Mouse (Mus musculus): Measurements from ENCODE around the gene Ubash3a.
"Not testable (repeated sequence)": the region's sequence is repeated elsewhere in the genome, so short reads cannot be mapped to it uniquely, and the experiment has no call there.

Ubash3a gene

DNA sequence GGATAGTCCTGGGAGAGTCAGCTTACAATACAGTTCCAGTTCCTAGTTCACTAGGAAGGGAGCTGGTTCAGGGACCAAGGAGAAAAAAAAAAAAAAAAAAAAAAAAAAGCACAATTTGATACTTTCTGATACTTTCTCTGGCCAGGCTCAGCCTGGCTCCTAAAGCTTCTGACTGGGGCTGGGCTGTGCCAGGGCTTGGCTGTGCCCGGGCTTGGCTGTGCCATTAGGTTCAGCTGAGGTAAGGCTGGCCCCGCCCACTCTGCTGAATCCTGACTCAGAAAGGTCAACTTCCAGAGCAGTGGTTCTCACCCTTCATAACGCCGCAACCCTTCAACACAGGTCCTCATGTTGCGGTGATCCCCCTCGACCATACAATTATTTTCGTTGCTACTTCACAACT is 52.8 kb downstream of the Ubash3a start:
- no peak for DNase-seq (ENCODE audit: low read depth, low spot score)

- no peak for DNase-seq (ENCODE audit: low read depth, low spot score)
Observed at GRCm38 (mm10) chr17:31261352-31261751, 53.7 kb downstream of the Ubash3a start.

- no peak for DNase-seq (ENCODE audit: low read depth, low spot score)
Observed at GRCm38 (mm10) chr17:31262715-31263114, 55.0 kb downstream of the Ubash3a start.

- DNase-seq (ENCODE audit: low read depth, low spot score): no peak
Observed at GRCm38 (mm10) chr17:31263770-31264169, 56.1 kb downstream of the Ubash3a start.

- no peak for DNase-seq (ENCODE audit: low read depth, low spot score)
Observed at GRCm38 (mm10) chr17:31264372-31264771, 56.7 kb downstream of the Ubash3a start.

DNA sequence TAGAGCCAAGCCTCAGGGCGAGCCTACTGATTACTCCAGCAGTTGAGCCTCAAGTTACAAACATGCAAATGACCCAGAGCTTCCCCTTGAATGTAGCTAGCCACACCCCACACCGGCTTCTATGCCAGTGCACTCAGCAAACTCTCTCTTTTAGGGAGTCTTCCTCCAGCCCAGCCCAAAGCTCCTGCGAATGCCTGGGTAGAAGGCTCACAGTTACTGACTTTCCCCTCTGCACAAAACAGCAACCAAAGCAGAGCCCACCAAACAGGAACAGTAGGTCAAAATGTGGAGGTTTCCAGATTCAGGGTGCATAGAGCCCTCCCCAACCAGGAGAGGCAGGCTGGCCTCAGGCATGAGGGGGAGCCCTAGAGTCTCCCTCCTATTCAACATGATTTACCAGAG is 57.5 kb downstream of the Ubash3a start:
- no peak for DNase-seq (ENCODE audit: low read depth, low spot score)

DNA sequence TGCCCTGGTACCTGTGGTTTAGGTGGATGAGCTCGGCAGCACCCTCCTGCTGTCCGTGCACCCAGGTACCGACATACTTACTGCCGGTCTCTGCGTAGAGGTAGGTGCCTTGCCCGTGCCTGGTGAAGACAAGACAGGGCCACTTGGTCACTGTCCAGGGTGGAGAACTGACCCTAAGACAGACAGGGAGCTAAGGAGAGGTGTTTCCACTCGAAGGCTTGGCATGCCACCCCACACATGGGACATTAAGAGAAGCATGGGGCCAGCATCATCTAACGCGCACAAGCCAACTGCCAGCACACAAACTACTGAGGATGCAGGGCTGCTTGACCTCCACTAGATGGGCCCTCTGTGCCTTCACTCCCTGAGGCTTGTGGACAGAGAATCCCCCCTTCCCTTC is 58.2 kb downstream of the Ubash3a start:
- DNase-seq (ENCODE audit: low read depth, low spot score): no peak

DNA sequence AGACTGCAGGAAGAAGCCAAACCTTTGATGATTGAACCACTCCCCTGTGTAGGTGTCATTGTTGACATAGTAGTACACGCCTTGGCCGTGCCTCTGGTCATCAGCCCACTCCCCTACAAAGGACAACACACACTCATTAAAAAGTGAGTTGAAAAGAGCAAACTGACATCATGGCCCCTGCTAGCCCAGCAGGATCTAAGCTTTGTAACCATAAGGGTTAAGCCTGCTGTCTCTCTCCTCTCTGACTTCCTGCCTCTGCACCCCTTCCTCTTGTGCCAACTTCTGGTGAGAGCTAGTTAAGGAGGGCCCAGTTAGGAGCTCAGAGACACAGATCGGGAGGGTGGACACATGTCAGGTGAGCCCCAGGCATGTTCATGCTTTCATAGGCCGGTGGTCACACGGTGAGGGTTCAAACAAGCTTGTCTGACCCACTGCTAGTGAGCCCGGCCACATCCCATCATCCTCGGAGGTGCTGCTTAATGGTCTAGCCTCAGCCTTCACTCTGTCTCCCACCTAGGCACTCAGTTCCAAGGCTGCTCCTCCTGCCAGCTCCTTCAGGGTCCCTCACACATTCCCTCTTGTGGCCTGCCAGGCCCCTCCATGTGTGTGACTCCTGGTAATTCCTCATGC is 58.8 kb downstream of the Ubash3a start:
- DNase-seq (ENCODE audit: low read depth, low spot score): peak; percentile 33

GRCm38 (mm10) chr17:31267138-31267537 is 59.5 kb downstream of the Ubash3a start:
- no peak for DNase-seq (ENCODE audit: low read depth, low spot score)

GRCm38 (mm10) chr17:31267603-31268002 is 59.9 kb downstream of the Ubash3a start:
- no peak for DNase-seq (ENCODE audit: low read depth, low spot score)

- DNase-seq (ENCODE audit: low read depth, low spot score): no peak
Observed at GRCm38 (mm10) chr17:31268016-31268415, 60.3 kb downstream of the Ubash3a start.

DNA sequence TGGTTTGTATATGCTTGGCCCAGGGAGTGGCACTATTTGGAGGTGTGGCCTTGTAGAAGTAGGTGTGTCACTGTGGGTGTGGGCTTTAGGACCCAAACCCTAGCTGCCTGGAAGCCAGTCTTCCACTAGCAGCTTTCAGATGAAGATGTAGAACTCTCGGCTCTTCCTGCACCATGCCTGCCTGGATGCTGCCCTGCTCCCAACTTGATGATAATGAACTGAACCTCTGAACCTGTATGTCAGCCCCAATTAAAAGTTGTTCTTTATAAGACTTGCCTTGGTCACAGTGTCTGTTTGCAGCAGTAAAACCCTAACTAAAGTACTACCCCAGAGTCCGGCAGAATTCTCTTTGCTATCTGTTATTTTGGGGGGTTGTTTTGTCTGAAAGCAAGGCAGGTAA is 62.1 kb downstream of the Ubash3a start:
- DNase-seq (ENCODE audit: low read depth, low spot score): no peak

GRCm38 (mm10) chr17:31270246-31270645 is 62.6 kb downstream of the Ubash3a start:
- no peak for DNase-seq (ENCODE audit: low read depth, low spot score)

DNA sequence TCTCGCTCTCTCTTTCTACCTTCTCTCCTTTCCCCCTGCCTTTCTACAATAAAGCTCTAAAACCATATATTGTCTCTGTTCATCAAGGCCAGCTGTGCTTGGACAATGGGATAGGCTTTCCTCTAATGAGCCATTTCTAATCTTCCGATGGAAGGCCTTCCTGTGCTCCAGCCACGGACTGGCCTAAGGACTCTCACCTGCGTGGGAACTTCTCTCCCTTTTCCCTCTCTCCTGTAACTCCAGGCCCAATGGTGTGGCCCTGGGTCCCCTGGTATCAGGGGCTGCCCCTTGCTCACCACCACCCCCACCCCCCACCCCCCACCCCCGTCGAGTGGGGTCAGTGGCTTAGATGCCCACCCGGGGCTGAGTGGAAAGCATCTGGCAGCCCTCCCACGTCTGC is 63.1 kb downstream of the Ubash3a start:
- DNase-seq (ENCODE audit: low read depth, low spot score): not testable (repeated sequence)

GRCm38 (mm10) chr17:31271136-31271851 is 63.6 kb downstream of the Ubash3a start:
- no peak for DNase-seq (ENCODE audit: low read depth, low spot score)

DNA sequence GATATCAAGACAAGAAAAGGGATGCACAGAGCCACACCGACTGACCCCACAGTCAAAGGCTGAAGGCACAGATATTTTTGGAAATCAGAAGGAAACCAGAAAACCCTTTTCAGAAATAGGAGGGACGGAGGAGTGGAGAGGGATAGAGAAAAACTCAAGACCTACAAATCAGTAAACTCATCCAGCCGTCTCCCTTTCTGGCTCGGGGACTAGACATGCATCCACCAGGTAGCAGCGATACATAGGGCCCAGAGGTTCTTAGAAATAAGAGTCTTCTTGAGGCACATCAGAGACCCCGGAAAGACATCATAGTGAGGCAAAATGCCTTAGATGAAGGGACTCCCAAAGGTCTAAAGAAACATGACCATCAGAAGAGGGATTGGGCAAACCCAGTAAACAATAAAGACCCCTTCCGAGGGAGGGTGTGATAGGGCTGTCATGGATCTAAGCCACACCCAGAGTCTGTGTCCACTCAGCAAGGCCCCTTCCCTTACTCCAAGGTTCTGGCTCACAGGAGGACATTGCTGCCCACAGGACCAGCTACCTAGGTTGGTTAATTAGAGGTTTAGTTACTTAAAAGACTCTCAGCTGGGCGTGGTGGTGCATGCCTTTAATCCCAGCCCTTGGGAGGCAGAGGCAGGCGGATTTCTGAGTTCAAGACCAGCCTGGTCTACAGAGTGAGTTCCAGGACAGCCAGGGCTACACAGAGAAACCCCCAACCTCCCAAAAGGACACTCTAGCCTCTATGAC is 64.9 kb downstream of the Ubash3a start:
- DNase-seq (ENCODE audit: low read depth, low spot score): no peak

DNA sequence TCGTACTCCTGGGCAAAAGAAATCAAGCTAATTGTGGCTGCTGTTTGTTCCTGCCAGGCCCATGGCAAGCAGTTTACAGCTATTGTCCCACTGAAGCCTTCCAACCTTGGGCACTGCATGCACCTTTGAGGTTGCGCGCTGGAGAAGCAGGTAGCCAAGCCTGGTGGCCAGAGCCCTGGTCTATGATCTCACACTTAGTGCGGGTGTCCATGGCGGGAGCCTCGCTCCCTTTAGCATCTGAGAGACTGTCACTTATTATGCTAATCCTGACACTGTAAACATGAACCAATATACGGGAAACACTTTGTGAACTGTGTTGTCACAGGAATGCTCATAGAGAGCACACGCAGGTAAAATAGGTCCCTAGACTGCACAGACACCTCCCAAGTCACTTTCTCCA is 66.0 kb downstream of the Ubash3a start:
- no peak for DNase-seq (ENCODE audit: low read depth, low spot score)

- peak; percentile 49 for DNase-seq (ENCODE audit: low read depth, low spot score)
Observed at GRCm38 (mm10) chr17:31275181-31275580, 67.5 kb downstream of the Ubash3a start.

DNA sequence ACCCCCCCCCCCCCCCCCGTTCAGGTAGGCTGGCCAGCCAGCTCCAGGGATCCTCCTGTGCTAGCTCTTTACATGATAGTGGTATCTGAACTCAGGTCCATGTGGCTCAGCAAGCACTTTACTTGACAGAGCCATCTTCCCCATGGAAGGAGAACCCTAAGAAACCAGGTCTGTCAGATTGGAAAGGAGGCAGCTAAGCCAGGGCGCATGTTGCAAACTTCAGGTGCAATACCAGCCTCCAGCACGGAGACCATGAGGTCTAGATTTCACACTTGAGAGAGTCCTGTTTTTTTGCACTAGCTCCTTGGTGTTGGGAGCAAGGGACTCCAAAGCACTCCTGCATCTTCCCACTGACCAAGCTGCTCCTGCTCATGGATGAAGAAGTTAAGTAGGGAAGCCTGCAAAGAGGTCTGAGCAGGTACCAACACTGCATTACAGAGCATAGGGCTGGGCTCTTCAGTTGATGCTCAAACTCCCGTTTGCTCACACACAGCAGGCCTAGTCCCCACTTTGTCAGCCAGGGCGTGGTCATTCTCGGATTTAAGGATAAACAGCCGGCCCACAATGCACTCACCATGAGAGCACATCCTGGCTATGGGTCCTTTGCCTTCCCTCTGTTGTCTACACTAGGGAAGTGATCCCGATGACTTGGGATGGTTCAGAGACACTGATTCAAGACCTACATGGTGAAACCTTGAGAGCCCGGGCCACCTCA is 68.7 kb downstream of the Ubash3a start:
- no peak for DNase-seq (ENCODE audit: low read depth, low spot score)

DNA sequence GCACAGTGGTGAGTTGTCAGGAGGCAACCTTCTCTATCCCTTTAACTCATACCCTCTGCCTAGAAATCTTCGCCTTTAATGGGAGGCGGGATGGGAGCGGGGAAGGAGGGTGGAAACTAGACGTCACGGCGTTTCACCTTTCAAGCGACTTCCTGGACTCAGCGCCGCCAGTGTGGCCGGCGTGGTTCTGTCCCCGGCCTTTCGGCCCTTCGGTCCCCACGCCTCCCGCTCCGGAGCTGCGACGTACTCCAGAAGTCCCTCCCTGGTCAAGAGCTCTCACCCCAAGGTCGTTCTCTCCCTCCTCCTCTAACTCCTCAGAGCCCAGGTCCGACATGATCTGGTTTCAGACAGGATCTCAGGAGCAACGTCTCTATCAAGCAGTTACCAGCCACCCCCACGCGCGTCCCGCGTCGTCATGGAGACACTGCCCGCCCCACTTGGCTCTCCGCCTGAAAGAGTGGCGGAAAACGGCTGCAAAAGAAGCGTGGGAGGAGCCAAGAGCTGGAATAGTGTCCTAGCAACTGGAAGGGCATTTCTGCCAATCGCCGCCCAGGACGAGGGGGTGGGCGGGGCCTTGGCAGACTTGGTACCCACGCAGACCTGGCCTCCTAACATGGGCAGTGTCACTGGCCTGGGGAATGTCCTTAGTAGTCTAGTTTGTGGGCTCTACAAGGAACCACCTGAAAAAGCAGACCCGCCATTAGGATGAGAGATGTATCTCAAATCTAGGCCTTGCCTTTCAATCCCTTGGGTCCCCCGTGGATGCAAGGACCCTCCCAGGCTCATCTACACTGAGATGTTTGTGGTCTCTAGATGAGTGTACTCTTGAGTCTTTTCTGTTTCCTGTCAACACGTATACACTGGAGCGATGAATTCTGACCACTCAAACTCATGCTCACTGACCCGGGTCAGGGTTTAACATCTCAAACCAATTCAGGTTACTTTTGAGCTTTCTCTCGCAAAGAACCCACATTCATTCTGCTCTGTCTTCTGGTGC is 69.5 kb downstream of the Ubash3a start, which contains the start of gene Rsph1:
Gene Rsph1, minus strand, starts transcription at position 462 of the 997 bp plus-strand sequence.
- DNase-seq (ENCODE audit: low read depth, low spot score): peak; percentile 92

GRCm38 (mm10) chr17:31277931-31278330 is 70.3 kb downstream of the Ubash3a start:
- no peak for DNase-seq (ENCODE audit: low read depth, low spot score)
